Mouse (Mus musculus) limb, embryonic 12.5 days (tissue): ENCODE results near the gene Dppa5a. TPM values are rescaled to one million over a fixed set of nuclear protein-coding genes. Genes with fewer than 3 reads are reported as not detected.
"Not testable (repeated sequence)": the region's sequence is repeated elsewhere in the genome, so short reads cannot be mapped to it uniquely, and the experiment has no call there.

ENCODE experiments used
- ATAC-seq: fragments of 200-750 bp; cut with Nextera tagmentation; 2 replicates; pipeline ENCODE4 v1.8.0; 2017; ENCODE audit warnings: low read depth, moderate TSS enrichment; ENCODE audit not compliant: insufficient number of reproducible peaks, insufficient read depth, low FRiP score, low TSS enrichment
- H3K27ac ChIP-seq: fragments of 300-500 bp; sonication (generic); 2 replicates; pipeline ENCODE4 v1.5.1; 2016; ENCODE audit warnings: mild to moderate bottlenecking, moderate library complexity
- H3K27me3 ChIP-seq: fragments of 300-500 bp; sonication (generic); 2 replicates; pipeline ENCODE4 v1.6.1; 2016; ENCODE audit warnings: mild to moderate bottlenecking, moderate library complexity
- H3K36me3 ChIP-seq: fragments of 300-500 bp; sonication (generic); 2 replicates; pipeline ENCODE4 v1.6.1; 2016; ENCODE audit warnings: mild to moderate bottlenecking, moderate library complexity
- H3K4me1 ChIP-seq: fragments of 300-500 bp; sonication (generic); replicated peaks from 2 replicates; pipeline ENCODE4 v1.6.1; 2016
- H3K4me2 ChIP-seq: fragments of 300-500 bp; sonication (generic); 2 replicates; pipeline ENCODE4 v1.6.1; 2016; ENCODE audit warnings: mild to moderate bottlenecking, moderate library complexity
- H3K4me3 ChIP-seq: fragments of 300-500 bp; sonication (generic); replicated peaks from 2 replicates; pipeline ENCODE4 v1.5.1; 2016; ENCODE audit warnings: mild to moderate bottlenecking
- H3K9ac ChIP-seq: fragments of 300-500 bp; sonication (generic); replicated peaks from 2 replicates; pipeline ENCODE4 v1.6.1; 2016; ENCODE audit warnings: mild to moderate bottlenecking, moderate library complexity
- H3K9me3 ChIP-seq: fragments of 300-500 bp; sonication (generic); 2 replicates; pipeline ENCODE4 v1.6.1; 2016; ENCODE audit warnings: mild to moderate bottlenecking, moderate library complexity
- WGBS: fragments of 180-500 bp; shearing (Covaris S2); methylation state at CpG from one replicate; pipeline ENCODE4 v1.1.7; 2016; 5-methylcytosine and 5-hydroxymethylcytosine counted together
- polyA plus RNA-seq: library from polyadenylated mRNA; unstranded; fragments of >200 nt; fragmentation: Nextera tagmentation; extraction: Ambion mirVana; gene quantifications from 2 replicates; pipeline ENCODE4 v1.2.1, GENCODE M21; 2016

The Dppa5a gene
- polyA plus RNA-seq, 1 experiment from 2014 or later = 1.3 TPM

GRCm38 (mm10) chr9:78347004-78347403, 21.0 kb downstream of the Dppa5a start:
- Histone ChIP-seq H3K4me1 (no peaks in the 10 kb centered on the region), H3K9ac (no peak overlapping the region), H3K9me3 (no peaks in the 10 kb centered on the region), H3K27me3 (no peaks in the 10 kb centered on the region), H3K4me3 (no peak overlapping the region), H3K4me2 (no peak overlapping the region), H3K36me3 (no peaks in the 10 kb centered on the region), H3K27ac (no peak overlapping the region)
- ATAC-seq = no peak
- 70% methylated on average over 3 of the region's 3 CpGs for WGBS

- not testable (repeated sequence) for H3K4me3 ChIP-seq, H3K9ac ChIP-seq, H3K9me3 ChIP-seq, H3K4me2 ChIP-seq, ATAC-seq, H3K4me1 ChIP-seq, H3K36me3 ChIP-seq, H3K27ac ChIP-seq, H3K27me3 ChIP-seq
- WGBS = 36% methylated on average over 4 of the region's 4 CpGs
Observed at GRCm38 (mm10) chr9:78345235-78345634, 22.7 kb downstream of the Dppa5a start.

GRCm38 (mm10) chr9:78343055-78343454, 24.9 kb downstream of the Dppa5a start:
- not testable (repeated sequence) for H3K4me2 ChIP-seq, H3K27ac ChIP-seq, H3K27me3 ChIP-seq, H3K9ac ChIP-seq, H3K4me3 ChIP-seq, ATAC-seq, H3K36me3 ChIP-seq, H3K9me3 ChIP-seq, H3K4me1 ChIP-seq
- 88% methylated on average over 9 of the region's 9 CpGs for WGBS

- H3K4me3 ChIP-seq, H3K4me1 ChIP-seq, H3K36me3 ChIP-seq, H3K27me3 ChIP-seq, ATAC-seq, H3K9ac ChIP-seq, H3K27ac ChIP-seq, H3K9me3 ChIP-seq, H3K4me2 ChIP-seq: not testable (repeated sequence)
- 85% methylated on average over 4 of the region's 4 CpGs for WGBS
Observed at GRCm38 (mm10) chr9:78342494-78342893, 25.5 kb downstream of the Dppa5a start.

- H3K9me3 ChIP-seq, ATAC-seq, H3K4me1 ChIP-seq, H3K27me3 ChIP-seq, H3K27ac ChIP-seq, H3K4me2 ChIP-seq, H3K9ac ChIP-seq, H3K4me3 ChIP-seq, H3K36me3 ChIP-seq: not testable (repeated sequence)
- WGBS = 19% methylated on average over 8 of the region's 8 CpGs
Observed at GRCm38 (mm10) chr9:78340324-78340723, 27.7 kb downstream of the Dppa5a start.

GRCm38 (mm10) chr9:78337050-78337449, 30.9 kb downstream of the Dppa5a start:
- H3K4me2 ChIP-seq, H3K27me3 ChIP-seq, H3K36me3 ChIP-seq, ATAC-seq, H3K27ac ChIP-seq, H3K4me3 ChIP-seq, H3K4me1 ChIP-seq, H3K9ac ChIP-seq, H3K9me3 ChIP-seq: not testable (repeated sequence)

- ATAC-seq, H3K36me3 ChIP-seq, H3K9me3 ChIP-seq, H3K4me3 ChIP-seq, H3K9ac ChIP-seq, H3K27ac ChIP-seq, H3K27me3 ChIP-seq, H3K4me2 ChIP-seq, H3K4me1 ChIP-seq: not testable (repeated sequence)
- 77% methylated on average over 1 of the region's 1 CpGs for WGBS
Observed at GRCm38 (mm10) chr9:78327289-78327688, 40.7 kb downstream of the Dppa5a start, which contains the start of gene Omt2b. TSS of gene Omt2b (plus strand) at chr9:78327589.

- Histone ChIP-seq H3K4me1 (no peaks in the 10 kb centered on the region), H3K27me3 (no peaks in the 10 kb centered on the region), H3K36me3 (no peaks in the 10 kb centered on the region), H3K9ac (no peak overlapping the region), H3K27ac (no peak overlapping the region), H3K9me3 (no peaks in the 10 kb centered on the region), H3K4me3 (no peak overlapping the region), H3K4me2 (no peak overlapping the region)
- ATAC-seq = no peak
- 37% methylated on average over 1 of the region's 1 CpGs for WGBS
Observed at GRCm38 (mm10) chr9:78319499-78319898, 48.5 kb downstream of the Dppa5a start.

Other genes with a start within 250 kb of the Dppa5a start
- gene Gsta4, start 185.4 kb downstream of the Dppa5a start, polyA plus RNA-seq = 133 and 140 TPM in 2 replicates
- gene Gsta1, start 137.5 kb downstream of the Dppa5a start, polyA plus RNA-seq = not detected in 2 replicates
- not detected in 2 replicates for gene Gm3776, start 111.0 kb downstream of the Dppa5a start, polyA plus RNA-seq
- gene Gm10639, start 78.3 kb downstream of the Dppa5a start, polyA plus RNA-seq = not detected in 2 replicates
- not detected in 2 replicates for gene Omt2a, start 53.4 kb downstream of the Dppa5a start, polyA plus RNA-seq
- not detected in 2 replicates for gene Omt2b, start 40.6 kb downstream of the Dppa5a start, polyA plus RNA-seq
- gene Gsta2, start 12.4 kb downstream of the Dppa5a start, polyA plus RNA-seq = not detected in 2 replicates
- 2.5 and 3.0 TPM in 2 replicates for gene Ooep, start 10.5 kb upstream of the Dppa5a start, polyA plus RNA-seq
- 0.30 and 0.54 TPM in 2 replicates for gene Ddx43, start 27.6 kb upstream of the Dppa5a start, polyA plus RNA-seq
- 1.7 TPM in 2 replicates for gene Cgas, start 75.1 kb upstream of the Dppa5a start, polyA plus RNA-seq
- 20.3 and 23.5 TPM in 2 replicates for gene Mto1, start 80.0 kb upstream of the Dppa5a start, polyA plus RNA-seq
- 0.79 and 0.88 TPM in 2 replicates for gene Gm17324, start 80.6 kb upstream of the Dppa5a start, polyA plus RNA-seq
- gene Eef1a1, start 121.0 kb upstream of the Dppa5a start, polyA plus RNA-seq = 4,104 and 4,228 TPM in 2 replicates
- gene Slc17a5, start 219.9 kb upstream of the Dppa5a start, polyA plus RNA-seq = 17.3 and 18.2 TPM in 2 replicates
- gene Cd109, start 247.4 kb upstream of the Dppa5a start, polyA plus RNA-seq = 5.3 and 5.7 TPM in 2 replicates